Mouse (Mus musculus) Muller cell, postnatal 12 days (primary cell): ENCODE data around the gene Dph1.

Experiments used
- DNase-seq: peaks from one replicate; pipeline ENCODE4 v3.0.0-alpha.2; 2015; ENCODE audit errors: inconsistent ontology term

Dph1 gene

GRCm38 (mm10) chr11:75135358-75135757, 55.7 kb downstream of the Dph1 start:
- DNase-seq, result no peak

GRCm38 (mm10) chr11:75134485-75135068, 56.5 kb downstream of the Dph1 start:
- no peak for DNase-seq

GRCm38 (mm10) chr11:75133951-75134350, 57.1 kb downstream of the Dph1 start:
- peak; percentile 85 for DNase-seq

GRCm38 (mm10) chr11:75133391-75133790, 57.6 kb downstream of the Dph1 start:
- DNase-seq, result no peak

GRCm38 (mm10) chr11:75132278-75132677, 58.8 kb downstream of the Dph1 start:
- DNase-seq, result peak; percentile 56

- DNase-seq, result no peak
Measured at GRCm38 (mm10) chr11:75131300-75131699, 59.7 kb downstream of the Dph1 start.

- DNase-seq, result no peak
Measured at GRCm38 (mm10) chr11:75129481-75129880, 61.6 kb downstream of the Dph1 start.
